Mouse (Mus musculus): ENCODE data around the gene Atp9a.

DNA sequence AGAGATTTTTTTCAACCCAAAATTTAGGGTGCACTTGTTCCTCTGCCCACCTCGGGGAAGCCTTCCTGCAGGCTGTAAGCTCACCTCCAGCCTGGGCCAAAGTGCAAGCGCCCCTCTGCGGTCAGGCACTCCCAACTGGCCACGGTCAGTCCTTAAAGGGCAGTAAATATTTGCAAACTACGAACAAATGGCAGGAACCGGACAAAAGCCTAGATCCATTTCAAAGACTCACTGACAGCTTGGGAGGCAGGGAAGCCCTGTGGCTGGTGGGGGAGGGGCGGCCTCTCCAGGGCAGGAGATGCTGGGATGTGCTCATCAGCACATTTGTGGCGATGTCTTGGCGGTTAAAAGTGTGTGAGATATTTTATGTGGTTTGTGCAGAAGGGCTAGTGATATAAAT is 37.8 kb upstream of the Atp9a start:
- TF ChIP-seq ZNF384 (IDR thresholded peaks at IDR 0.05; ENCODE audit: low read depth, low read length) (no peak), MAX (IDR thresholded peaks at IDR 0.05; ENCODE audit: low read length) (no peak), POLR2A (IDR thresholded peaks at IDR 0.05; ENCODE audit: control insufficient read depth in 1 of 2, insufficient read depth in 1 of 2, low read depth in 1 of 2, low read length in 2 of 2, poor library complexity in 1 of 2) (no peak), GATA1 (IDR thresholded peaks at IDR 0.05; ENCODE audit: low read depth, low read length) (no peak), NRF1 (IDR thresholded peaks at IDR 0.05; ENCODE audit: insufficient read depth, low read depth, low read length, poor library complexity, severe bottlenecking) (no peak), BHLHE40 (IDR thresholded peaks at IDR 0.05; ENCODE audit: borderline replicate concordance, low read depth, low read length) (no peak)

Data from MEL (cell line).